Mouse (Mus musculus) forebrain, embryonic 10.5 days (tissue): ENCODE results near the gene Rreb1. TPM values are rescaled to one million over a fixed set of nuclear protein-coding genes. Genes with fewer than 3 reads are reported as not detected.

Source experiments
- DNase-seq: peaks from one replicate; pipeline ENCODE4 v3.0.0-alpha.2; 2017; ENCODE audit warnings: low spot score; ENCODE audit errors: extremely low spot score
- H3K27ac ChIP-seq: fragments of 300-500 bp; sonication (generic); 2 replicates; pipeline ENCODE4 v1.5.1; 2016; ENCODE audit warnings: mild to moderate bottlenecking
- H3K27me3 ChIP-seq: fragments of 300-500 bp; sonication (generic); 2 replicates; pipeline ENCODE4 v1.6.1; 2016; ENCODE audit warnings: mild to moderate bottlenecking; ENCODE audit not compliant: poor library complexity, severe bottlenecking
- H3K36me3 ChIP-seq: fragments of 300-500 bp; sonication (generic); replicated peaks from 2 replicates; pipeline ENCODE4 v1.6.1; 2016; ENCODE audit warnings: mild to moderate bottlenecking, moderate library complexity
- H3K4me1 ChIP-seq: fragments of 300-500 bp; sonication (generic); 2 replicates; pipeline ENCODE4 v1.6.1; 2016
- H3K4me3 ChIP-seq: fragments of 300-500 bp; sonication (generic); 2 replicates; pipeline ENCODE4 v1.5.1; 2016; ENCODE audit warnings: mild to moderate bottlenecking, moderate library complexity
- H3K9me3 ChIP-seq: fragments of 300-500 bp; sonication (generic); 2 replicates; pipeline ENCODE4 v1.6.1; 2016; ENCODE audit warnings: mild to moderate bottlenecking, moderate library complexity
- WGBS: fragments of 180-500 bp; shearing (Covaris S2); methylation state at CpG from one replicate; pipeline ENCODE4 v1.1.7; 2016; 5-methylcytosine and 5-hydroxymethylcytosine counted together
- polyA plus RNA-seq: library from polyadenylated mRNA; unstranded; fragments of >200 nt; fragmentation: Nextera tagmentation; extraction: Ambion mirVana; gene quantifications from 2 replicates; pipeline ENCODE4 v1.2.1, GENCODE M21; 2016

Rreb1 gene
- polyA plus RNA-seq, 1 experiment from 2014 or later, result 6.6 TPM

DNA sequence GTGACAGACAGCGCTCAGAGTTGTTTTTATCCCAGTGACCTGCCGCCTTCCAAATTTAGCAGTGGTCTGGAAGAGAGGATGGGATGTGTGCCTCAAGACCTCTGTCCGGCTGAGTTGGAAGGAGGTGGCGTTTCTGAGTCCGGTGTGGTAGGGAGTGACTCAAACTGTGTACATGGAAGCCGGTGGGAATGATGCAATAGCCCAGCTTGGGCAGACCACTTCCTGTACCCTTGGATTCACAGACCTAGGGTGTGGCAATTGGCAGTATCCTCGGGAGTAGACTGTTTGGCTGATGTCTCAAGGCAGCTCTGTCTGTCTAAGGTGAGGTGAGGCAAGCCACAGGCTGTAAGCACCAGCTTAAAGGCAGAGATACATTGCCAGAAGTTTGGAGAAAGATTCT, 6.0 kb downstream of the Rreb1 start:
- Histone ChIP-seq H3K27me3 (peaks cover 36% of the 10 kb centered on the region), H3K4me3 (no peak overlapping the region), H3K36me3 (no peaks in the 10 kb centered on the region), H3K4me1 (peaks cover 6% of the 10 kb centered on the region), H3K27ac (no peak overlapping the region), H3K9me3 (no peaks in the 10 kb centered on the region)
- WGBS, result 85% methylated on average over 7 of the region's 7 CpGs
- DNase-seq, result no peak

DNA sequence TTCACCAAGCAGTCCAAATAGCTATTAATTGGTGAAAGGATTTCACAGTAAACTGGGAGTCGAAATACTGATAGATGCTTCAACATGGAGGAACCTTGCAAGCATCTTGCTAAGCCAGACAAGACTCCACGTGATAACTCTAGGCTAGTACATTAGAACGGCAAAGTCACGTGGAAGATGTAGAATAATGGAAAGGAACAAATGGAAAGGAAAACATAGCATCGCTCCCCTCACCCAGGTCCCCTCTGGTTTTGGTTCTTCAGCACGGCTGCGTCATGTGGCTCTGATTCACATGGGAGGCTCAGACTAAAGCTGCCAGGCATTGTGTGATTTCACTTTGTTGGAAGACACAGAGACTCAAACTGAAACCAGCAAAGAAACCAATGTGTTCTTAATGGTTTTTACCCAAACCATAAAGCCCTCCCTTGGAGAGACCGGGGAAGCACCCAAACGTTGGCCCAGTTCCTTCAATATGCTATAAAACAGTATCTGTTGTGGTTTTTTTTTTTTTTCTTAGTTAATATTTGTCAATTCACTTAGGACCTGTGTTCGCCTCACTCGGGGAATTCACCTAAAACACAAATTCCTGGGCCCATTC, 14.6 kb downstream of the Rreb1 start:
- Histone ChIP-seq H3K4me1 (no peaks in the 10 kb centered on the region), H3K36me3 (no peaks in the 10 kb centered on the region), H3K27ac (no peak overlapping the region), H3K4me3 (no peak overlapping the region), H3K9me3 (no peaks in the 10 kb centered on the region), H3K27me3 (0 out of 2 replicates have a peak, but pooled peaks cover under 1% of the 10 kb centered on the region)
- DNase-seq, result no peak
- 91% methylated on average over 11 of the region's 11 CpGs for WGBS

DNA sequence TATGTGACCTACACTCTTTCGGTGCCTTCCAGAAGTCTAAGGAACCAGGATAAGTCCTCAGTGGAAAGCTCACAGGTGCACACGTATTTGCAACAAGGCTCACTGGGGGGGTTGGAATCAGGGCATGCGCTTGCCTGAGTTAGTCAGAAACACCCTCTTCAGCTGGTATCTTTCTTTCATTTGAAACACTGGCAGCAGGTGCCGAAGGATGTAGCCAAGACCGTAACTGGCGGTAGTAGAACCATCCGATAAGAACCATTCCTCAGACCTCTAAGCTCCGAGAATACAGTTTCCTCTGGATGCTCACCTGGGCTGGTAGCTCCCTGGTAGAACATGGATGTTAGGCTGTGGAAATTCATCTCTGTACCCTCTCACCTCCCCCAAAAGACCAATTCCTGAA, 20.6 kb downstream of the Rreb1 start:
- no peak overlapping the region for H3K27ac ChIP-seq
- 93% methylated on average over 8 of the region's 8 CpGs for WGBS
- no peak for DNase-seq
- H3K27me3 ChIP-seq, result peaks cover 47% of the 10 kb centered on the region
- H3K36me3 ChIP-seq, result no peaks in the 10 kb centered on the region
- H3K4me3 ChIP-seq, result no peak overlapping the region
- peaks cover 20% of the 10 kb centered on the region for H3K4me1 ChIP-seq
- H3K9me3 ChIP-seq, result no peaks in the 10 kb centered on the region

DNA sequence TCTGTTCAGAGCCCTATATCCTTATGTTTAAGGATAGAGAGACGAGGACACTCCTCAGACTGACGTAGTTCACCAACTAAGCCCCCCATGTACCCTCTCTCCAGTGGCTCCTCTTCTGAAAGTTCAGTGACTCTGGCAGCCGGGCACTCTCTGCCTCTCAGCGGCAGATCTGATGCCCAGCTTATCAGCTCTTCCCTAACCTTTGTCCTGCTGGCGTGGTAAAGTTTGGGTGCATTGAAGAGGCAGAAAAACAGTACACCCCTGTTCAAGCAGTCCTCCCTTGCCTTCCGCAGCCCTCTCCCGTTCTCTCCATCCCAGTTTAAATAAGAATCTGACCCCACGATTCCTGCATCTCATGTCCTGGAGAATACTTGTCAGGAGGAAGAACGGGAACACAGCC, 21.2 kb downstream of the Rreb1 start:
- Histone ChIP-seq H3K27me3 (peaks cover 52% of the 10 kb centered on the region), H3K4me3 (no peak overlapping the region), H3K4me1 (peaks cover 20% of the 10 kb centered on the region), H3K27ac (no peak overlapping the region), H3K36me3 (no peaks in the 10 kb centered on the region), H3K9me3 (no peaks in the 10 kb centered on the region)
- no peak for DNase-seq
- WGBS, result 90% methylated on average over 9 of the region's 9 CpGs

DNA sequence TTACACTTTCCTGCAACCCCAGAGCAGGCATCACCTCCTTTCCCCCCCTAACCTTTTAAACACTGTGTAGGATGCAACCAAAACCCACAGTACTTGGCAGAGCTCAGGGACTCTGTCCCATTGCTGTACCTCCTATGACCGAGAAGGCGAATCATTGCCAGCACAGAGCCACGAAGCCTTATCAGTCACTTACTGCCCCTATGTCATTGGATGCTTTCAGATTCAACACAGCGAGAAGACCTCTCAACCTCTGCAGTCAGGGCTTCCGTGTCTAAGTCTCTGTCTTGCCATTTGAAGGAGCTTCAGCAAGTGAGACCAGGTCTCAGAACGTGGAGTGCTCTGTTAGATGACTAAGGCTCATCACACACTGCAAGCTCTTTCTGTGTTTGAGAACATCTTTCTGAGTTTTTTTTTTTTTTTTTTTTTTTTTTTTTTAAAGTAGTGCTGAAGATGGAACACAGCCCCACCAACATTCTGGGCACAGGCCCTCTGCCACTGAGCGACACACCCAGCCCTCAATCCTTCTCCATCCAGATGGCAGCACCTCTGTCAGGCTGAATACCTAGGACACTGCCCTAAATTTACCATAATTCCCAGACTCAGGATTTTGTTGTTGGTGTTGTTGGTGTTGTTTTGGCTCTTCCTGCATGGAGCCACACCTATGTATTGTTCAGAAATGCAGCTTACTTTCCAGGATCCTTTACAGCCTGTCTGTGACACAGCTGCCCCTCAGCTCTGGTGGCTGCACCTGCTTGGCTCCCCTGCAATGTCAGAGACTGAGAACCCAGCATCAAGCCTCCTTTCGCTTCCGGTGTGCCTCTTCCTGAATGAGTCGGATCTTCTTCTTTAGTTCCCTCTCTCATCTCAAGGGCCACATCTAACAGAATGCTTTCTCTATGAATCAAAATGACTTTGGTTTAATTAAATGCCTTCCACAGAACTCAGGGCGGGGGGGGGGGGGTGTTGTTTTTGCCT, 23.2 kb downstream of the Rreb1 start:
- DNase-seq, result no peak
- Histone ChIP-seq H3K4me3 (no peak overlapping the region), H3K36me3 (no peaks in the 10 kb centered on the region), H3K9me3 (no peaks in the 10 kb centered on the region), H3K4me1 (peaks cover 20% of the 10 kb centered on the region), H3K27me3 (peaks cover 52% of the 10 kb centered on the region), H3K27ac (no peak overlapping the region)
- WGBS, result 65% methylated on average over 11 of the region's 11 CpGs

DNA sequence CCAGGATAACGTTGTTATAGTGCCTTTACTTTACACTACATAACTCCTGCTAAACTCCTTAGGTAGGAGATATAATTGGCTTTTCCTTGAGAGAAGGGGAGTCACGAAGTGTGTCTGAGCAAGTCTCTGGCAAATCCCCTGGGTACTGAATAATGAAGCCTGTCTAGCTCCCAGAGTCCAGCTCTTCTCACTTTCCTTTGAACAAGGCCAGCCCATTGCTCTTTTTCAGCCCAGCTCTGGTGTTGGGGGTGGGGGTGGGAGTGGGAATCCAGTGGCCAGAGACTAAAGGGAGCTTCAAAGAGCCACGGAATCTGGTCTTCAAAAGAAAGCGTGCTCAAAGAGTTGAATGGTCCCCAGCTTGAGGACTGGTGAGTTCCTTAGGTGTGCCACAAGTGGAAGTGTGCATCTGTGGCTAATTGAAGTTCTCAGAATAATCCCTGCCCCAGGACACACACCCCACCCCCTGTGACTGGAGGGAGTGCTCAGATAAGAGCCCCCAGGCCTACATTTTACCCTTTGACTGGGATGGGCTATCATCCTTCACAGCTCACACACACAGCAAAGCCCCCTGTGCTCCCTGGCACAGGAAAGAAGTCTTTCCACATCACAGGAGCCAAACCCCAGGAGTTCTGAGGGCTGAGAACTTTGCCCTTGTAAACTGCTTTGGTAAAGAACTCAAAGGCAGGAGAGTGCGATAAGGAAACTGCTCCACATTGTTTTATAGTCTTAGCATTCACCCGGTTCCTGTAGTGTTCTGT, 24.2 kb downstream of the Rreb1 start:
- Histone ChIP-seq H3K36me3 (no peaks in the 10 kb centered on the region), H3K4me3 (no peak overlapping the region), H3K27ac (no peak overlapping the region), H3K9me3 (no peaks in the 10 kb centered on the region), H3K27me3 (peaks cover 52% of the 10 kb centered on the region), H3K4me1 (peaks cover 20% of the 10 kb centered on the region)
- DNase-seq, result peak; percentile 42
- 8% methylated on average over 6 of the region's 6 CpGs for WGBS

DNA sequence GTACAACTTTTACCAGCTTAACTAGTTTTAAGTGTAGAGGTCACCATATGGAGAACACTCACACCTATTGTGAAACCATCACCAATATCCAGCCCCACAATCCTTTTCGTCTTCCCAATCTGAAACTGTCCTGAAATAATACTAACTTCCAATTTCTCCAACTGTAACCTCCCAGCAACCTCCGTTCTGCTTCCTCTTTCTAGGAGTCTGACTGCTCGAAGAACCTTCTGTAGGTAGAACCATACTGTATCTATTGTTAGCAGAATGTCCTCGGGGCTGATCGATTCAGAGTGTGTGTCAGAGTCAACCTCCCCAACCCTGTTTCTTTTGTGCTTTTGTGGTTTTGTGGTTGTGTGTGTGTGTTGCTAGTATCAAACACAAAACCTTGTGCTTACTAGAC, 25.0 kb downstream of the Rreb1 start:
- peaks cover 20% of the 10 kb centered on the region for H3K4me1 ChIP-seq
- 82% methylated on average over 5 of the region's 5 CpGs for WGBS
- no peak overlapping the region for H3K4me3 ChIP-seq
- no peak for DNase-seq
- no peaks in the 10 kb centered on the region for H3K36me3 ChIP-seq
- peaks cover 47% of the 10 kb centered on the region for H3K27me3 ChIP-seq
- H3K27ac ChIP-seq, result no peak overlapping the region
- H3K9me3 ChIP-seq, result no peaks in the 10 kb centered on the region

DNA sequence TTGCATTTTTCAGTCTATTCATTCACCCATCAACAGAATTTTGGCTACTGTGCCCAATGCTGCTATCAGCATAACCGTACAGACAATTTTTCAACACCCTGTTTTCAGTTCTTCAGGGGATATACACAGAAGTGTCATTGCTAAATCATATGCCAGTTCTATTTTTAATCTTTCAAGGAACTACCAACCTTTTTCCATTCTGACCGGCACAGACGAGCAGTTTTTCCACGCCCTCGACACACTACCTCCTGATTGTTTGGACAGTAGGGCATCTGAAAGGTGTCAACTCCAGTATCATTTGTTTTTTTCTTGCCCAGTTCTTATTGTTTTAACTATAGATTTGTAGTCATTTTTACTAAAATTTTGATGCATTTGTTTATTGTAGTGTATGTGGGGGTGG, 25.8 kb downstream of the Rreb1 start:
- H3K36me3 ChIP-seq, result no peaks in the 10 kb centered on the region
- H3K27me3 ChIP-seq, result peaks cover 39% of the 10 kb centered on the region
- H3K9me3 ChIP-seq, result no peaks in the 10 kb centered on the region
- no peak overlapping the region for H3K4me3 ChIP-seq
- H3K27ac ChIP-seq, result no peak overlapping the region
- H3K4me1 ChIP-seq, result peaks cover 20% of the 10 kb centered on the region
- 93% methylated on average over 5 of the region's 5 CpGs for WGBS
- DNase-seq, result no peak

DNA sequence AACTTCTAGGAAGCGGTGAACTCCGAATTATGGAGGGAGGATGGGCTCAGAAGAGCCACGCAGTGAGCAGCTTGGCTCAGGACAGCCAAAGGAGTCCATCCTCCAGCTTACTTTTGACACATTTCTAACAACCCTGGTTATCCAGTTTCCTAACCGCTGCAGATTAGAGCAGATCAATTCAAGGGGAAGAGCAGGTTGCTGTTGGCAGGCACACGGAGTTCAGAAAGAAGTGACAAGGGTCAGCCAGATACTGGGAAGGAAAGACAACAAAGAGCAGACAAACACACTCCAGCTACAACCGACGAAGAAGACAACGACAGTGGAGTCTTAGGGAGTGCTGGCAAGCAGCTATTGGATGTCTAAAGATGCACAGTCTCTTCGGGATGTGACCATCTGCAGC, 36.8 kb downstream of the Rreb1 start:
- WGBS, result 81% methylated on average over 9 of the region's 9 CpGs
- H3K27me3 ChIP-seq, result no peaks in the 10 kb centered on the region
- H3K36me3 ChIP-seq, result no peaks in the 10 kb centered on the region
- H3K4me3 ChIP-seq, result no peak overlapping the region
- H3K27ac ChIP-seq, result no peak overlapping the region
- no peaks in the 10 kb centered on the region for H3K9me3 ChIP-seq
- no peak for DNase-seq
- no peaks in the 10 kb centered on the region for H3K4me1 ChIP-seq

DNA sequence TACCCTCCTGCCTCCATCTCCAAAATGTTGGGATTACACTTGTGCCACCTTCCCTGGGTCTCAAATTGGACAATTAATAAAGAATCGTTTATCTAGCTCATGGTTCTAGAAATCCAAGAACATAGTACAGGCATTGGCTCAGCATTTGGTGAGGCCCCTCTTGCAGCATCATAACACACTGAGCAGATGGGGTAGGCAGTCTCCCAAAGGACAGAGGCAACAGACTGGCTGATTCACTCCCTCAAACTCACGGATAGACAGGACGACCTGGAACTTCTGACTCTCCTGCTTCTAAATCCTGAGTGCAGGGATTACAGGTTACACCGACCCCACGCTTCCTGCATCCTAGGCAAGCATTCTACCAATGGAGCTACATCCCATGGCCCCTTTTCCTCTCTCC, 38.5 kb downstream of the Rreb1 start:
- Histone ChIP-seq H3K4me1 (peaks cover 3% of the 10 kb centered on the region; the same call in 1 of the 2 replicates), H3K27me3 (no peaks in the 10 kb centered on the region)
- WGBS, result 88% methylated on average over 5 of the region's 5 CpGs

DNA sequence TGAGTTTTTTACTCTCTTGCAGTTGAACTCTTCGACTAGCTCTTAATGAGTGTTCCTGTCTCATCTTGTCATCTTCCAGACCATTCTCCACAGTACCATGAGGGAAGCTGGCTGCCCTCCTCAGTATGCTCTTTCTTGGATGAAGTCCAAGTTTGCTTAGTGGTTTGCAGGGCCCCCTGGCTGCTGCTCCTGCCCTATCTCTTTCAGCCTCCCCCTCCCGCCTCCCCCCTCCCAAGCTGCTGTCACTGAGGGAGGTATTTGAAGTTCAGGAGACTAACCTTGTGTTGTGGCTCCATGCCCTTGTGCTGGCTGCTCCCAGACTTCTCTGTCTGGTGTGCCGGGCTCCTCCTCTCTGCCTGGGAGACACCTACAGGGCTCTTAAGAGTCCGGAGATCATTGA, 43.2 kb downstream of the Rreb1 start:
- 49% methylated on average over 4 of the region's 4 CpGs for WGBS
- DNase-seq, result no peak
- peaks cover 25% of the 10 kb centered on the region for H3K27me3 ChIP-seq
- no peak overlapping the region for H3K27ac ChIP-seq
- no peak overlapping the region for H3K4me3 ChIP-seq
- no peaks in the 10 kb centered on the region for H3K9me3 ChIP-seq
- peaks cover 20% of the 10 kb centered on the region for H3K4me1 ChIP-seq
- H3K36me3 ChIP-seq, result no peaks in the 10 kb centered on the region

More for the DNA sequence above, 38.5 kb downstream of the Rreb1 start:
- no peaks in the 10 kb centered on the region for H3K9me3 ChIP-seq
- no peak overlapping the region for H3K27ac ChIP-seq
- H3K36me3 ChIP-seq, result no peaks in the 10 kb centered on the region
- H3K4me3 ChIP-seq, result no peak overlapping the region
- DNase-seq, result no peak

DNA sequence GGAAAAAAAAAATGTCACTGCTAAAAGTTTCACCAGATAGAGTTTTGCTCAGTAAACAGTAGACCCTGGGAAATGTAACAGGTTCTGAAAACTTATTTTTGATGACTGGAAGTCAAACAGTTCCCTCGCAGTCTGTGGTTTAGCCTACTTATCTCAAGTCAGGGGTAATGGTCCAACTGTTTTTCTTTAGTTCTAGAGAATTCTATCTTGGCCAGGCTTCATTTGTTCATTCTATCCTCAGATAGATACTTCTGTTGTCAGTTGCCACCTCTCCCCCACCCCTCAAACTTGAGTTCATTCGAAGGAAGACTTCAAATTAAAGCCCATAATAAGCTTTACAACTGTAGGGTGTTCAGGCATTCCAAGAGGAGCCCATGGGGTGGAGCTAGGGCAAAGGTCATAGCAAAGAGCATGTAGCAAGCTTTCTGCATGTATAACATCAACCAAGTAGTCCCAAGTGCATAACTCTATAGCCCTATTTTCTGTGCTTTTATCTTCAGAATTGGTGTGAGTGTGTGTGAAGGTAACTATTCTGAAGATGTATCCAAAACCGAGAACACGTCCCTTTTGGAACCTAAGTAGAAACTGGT, 46.2 kb downstream of the Rreb1 start:
- WGBS, result 33% methylated on average over 4 of the region's 4 CpGs
- Histone ChIP-seq H3K4me1 (peaks cover 47% of the 10 kb centered on the region), H3K27me3 (peaks cover 42% of the 10 kb centered on the region), H3K4me3 (no peak overlapping the region), H3K27ac (no peak overlapping the region), H3K9me3 (no peaks in the 10 kb centered on the region), H3K36me3 (no peaks in the 10 kb centered on the region)
- DNase-seq, result no peak
